In genomic region chr17:8872611-8873010, GRCm38 (mm10) we compare ENCODE assay signal across 10 mouse cellular contexts.
DNase-seq lines count a peak whose midpoint lies in the region; ATAC-seq lines count a peak whose summit lies in the region.
"Had no signal": no experiment of that assay in that cellular context is flagged by ENCODE, and none has a peak within 500 bp of the region (broad histone marks: within the 10 kb centered on the region; RNA-seq: fewer than 3 reads in every experiment).

No protein-coding gene starts in this region.

- no peak overlapping the region for H3K9ac ChIP-seq in heart, embryonic 14.5 days (ENCODE audit: low read length)
- H3K9ac ChIP-seq in lung, embryonic 16.5 days (ENCODE audit: low read length), result no peak overlapping the region
- H3K9ac ChIP-seq in forebrain, embryonic 12.5 days, result no peak overlapping the region
- H3K9ac ChIP-seq in neural tube, embryonic 15.5 days (replicated peaks), result no peak overlapping the region
- H3K9ac ChIP-seq: embryonic facial prominence, embryonic 12.5 days; hindbrain, embryonic 15.5 days had no signal

- intact Hi-C loops in heart, postnatal 36 days (cut with DNase I), result loop anchor here (2.0 kb wide), 1 partner anchor 66 kb away; no protein-coding TSS in a partner anchor

- 59% methylated on average over 8 of the region's 8 CpGs for WGBS in heart, embryonic 14.5 days
- WGBS in lung, embryonic 16.5 days, result 34% methylated on average over 8 of the region's 8 CpGs
- 59% methylated on average over 8 of the region's 8 CpGs for WGBS in forebrain, embryonic 12.5 days
- WGBS in neural tube, embryonic 15.5 days, result 28% methylated on average over 8 of the region's 8 CpGs

- H3K4me3 ChIP-seq in heart, embryonic 14.5 days (ENCODE audit: control insufficient read depth in 1 of 2, insufficient read depth in 1 of 2, low read depth in 1 of 2, low read length in 2 of 2), result no peak overlapping the region
- no peak overlapping the region for H3K4me3 ChIP-seq in lung, embryonic 16.5 days (ENCODE audit: low read length)
- no peak overlapping the region for H3K4me3 ChIP-seq in forebrain, embryonic 12.5 days (replicated peaks)
- no peak overlapping the region for H3K4me3 ChIP-seq in neural tube, embryonic 15.5 days (replicated peaks)
- H3K4me3 ChIP-seq: embryonic facial prominence, embryonic 12.5 days; hindbrain, embryonic 15.5 days had no signal

- no peaks in the 10 kb centered on the region for H3K9me3 ChIP-seq in heart, embryonic 14.5 days (ENCODE audit: control insufficient read depth, low read length)
- no peaks in the 10 kb centered on the region for H3K9me3 ChIP-seq in lung, embryonic 16.5 days (ENCODE audit: control insufficient read depth, low read length)
- no peaks in the 10 kb centered on the region for H3K9me3 ChIP-seq in forebrain, embryonic 12.5 days
- H3K9me3 ChIP-seq in neural tube, embryonic 15.5 days (replicated peaks), result no peaks in the 10 kb centered on the region
- H3K9me3 ChIP-seq: embryonic facial prominence, embryonic 12.5 days; hindbrain, embryonic 15.5 days had no signal

- DNase-seq in heart, postnatal 36 days, result no peak
- DNase-seq in lung, postnatal 25 days (ENCODE audit: low spot score), result no peak

- no peaks in the 10 kb centered on the region for H3K36me3 ChIP-seq in heart, embryonic 14.5 days (ENCODE audit: control insufficient read depth, insufficient read depth, low read length)
- no peaks in the 10 kb centered on the region for H3K36me3 ChIP-seq in lung, embryonic 16.5 days (ENCODE audit: control insufficient read depth, insufficient read depth, low read length)
- H3K36me3 ChIP-seq in forebrain, embryonic 12.5 days (replicated peaks), result no peaks in the 10 kb centered on the region
- no peaks in the 10 kb centered on the region for H3K36me3 ChIP-seq in neural tube, embryonic 15.5 days
- H3K36me3 ChIP-seq: embryonic facial prominence, embryonic 12.5 days; hindbrain, embryonic 15.5 days had no signal

- ATAC-seq in heart, embryonic 14.5 days (ENCODE audit: insufficient number of reproducible peaks, insufficient read depth, low FRiP score, low read depth), result no peak
- no peak for ATAC-seq in lung, embryonic 16.5 days (ENCODE audit: low read depth)
- ATAC-seq in forebrain, embryonic 12.5 days (ENCODE audit: low FRiP score), result no peak
- ATAC-seq in neural tube, embryonic 15.5 days (ENCODE audit: low FRiP score), result no peak
- no peak for ATAC-seq in megakaryocyte-erythroid progenitor cell, adult 5-6 weeks (replicated peaks; ENCODE audit: low FRiP score, low TSS enrichment, poor library complexity, severe bottlenecking)
- ATAC-seq: Patski had no signal

- H3K27me3 ChIP-seq in heart, embryonic 14.5 days (ENCODE audit: control insufficient read depth, insufficient read depth, low read length), result no peaks in the 10 kb centered on the region
- H3K27me3 ChIP-seq in lung, embryonic 16.5 days (ENCODE audit: control insufficient read depth, insufficient read depth, low read depth, low read length), result no peaks in the 10 kb centered on the region
- no peaks in the 10 kb centered on the region for H3K27me3 ChIP-seq in forebrain, embryonic 12.5 days
- no peaks in the 10 kb centered on the region for H3K27me3 ChIP-seq in neural tube, embryonic 15.5 days (replicated peaks)
- H3K27me3 ChIP-seq: embryonic facial prominence, embryonic 12.5 days; hindbrain, embryonic 15.5 days; Patski had no signal

- peak overlapping the region; percentile 49 for H3K4me2 ChIP-seq in heart, embryonic 14.5 days (ENCODE audit: low read length)
- H3K4me2 ChIP-seq in lung, embryonic 16.5 days (ENCODE audit: low read depth, low read length), result peak overlapping the region; percentile 30; the same call in 1 of the 2 replicates
- no peak overlapping the region for H3K4me2 ChIP-seq in forebrain, embryonic 12.5 days
- H3K4me2 ChIP-seq in neural tube, embryonic 15.5 days, result 0 out of 2 replicates have a peak overlapping the region, but pooled peaks have one; percentile 13
- H3K4me2 ChIP-seq: embryonic facial prominence, embryonic 12.5 days; hindbrain, embryonic 15.5 days had no signal

- no peak overlapping the region for H3K27ac ChIP-seq in heart, embryonic 14.5 days (replicated peaks in 1 of 2; ENCODE audit: control insufficient read depth in 1 of 2, insufficient read depth in 1 of 2, low read depth in 2 of 2, low read length in 2 of 2)
- no peak overlapping the region for H3K27ac ChIP-seq in lung, embryonic 16.5 days (ENCODE audit: low read length)
- peak overlapping the region; percentile 57; the same call in 1 of the 2 replicates for H3K27ac ChIP-seq in forebrain, embryonic 12.5 days
- H3K27ac ChIP-seq in neural tube, embryonic 15.5 days (replicated peaks), result no peak overlapping the region
- H3K27ac ChIP-seq: embryonic facial prominence, embryonic 12.5 days had no signal

- peaks cover 10 to 14% of the 10 kb centered on the region in 2 experiments for H3K4me1 ChIP-seq in heart, embryonic 14.5 days (ENCODE audit: control insufficient read depth in 2 of 2, insufficient read depth in 2 of 2, low read length in 2 of 2)
- peaks cover 10% of the 10 kb centered on the region for H3K4me1 ChIP-seq in lung, embryonic 16.5 days (replicated peaks; ENCODE audit: control insufficient read depth, insufficient read depth, low read length)
- H3K4me1 ChIP-seq in forebrain, embryonic 12.5 days, result peaks cover 23% of the 10 kb centered on the region
- H3K4me1 ChIP-seq in neural tube, embryonic 15.5 days, result peaks cover 10% of the 10 kb centered on the region
